Mouse (Mus musculus): ENCODE results near the gene Zfp597.

The Zfp597 gene

DNA sequence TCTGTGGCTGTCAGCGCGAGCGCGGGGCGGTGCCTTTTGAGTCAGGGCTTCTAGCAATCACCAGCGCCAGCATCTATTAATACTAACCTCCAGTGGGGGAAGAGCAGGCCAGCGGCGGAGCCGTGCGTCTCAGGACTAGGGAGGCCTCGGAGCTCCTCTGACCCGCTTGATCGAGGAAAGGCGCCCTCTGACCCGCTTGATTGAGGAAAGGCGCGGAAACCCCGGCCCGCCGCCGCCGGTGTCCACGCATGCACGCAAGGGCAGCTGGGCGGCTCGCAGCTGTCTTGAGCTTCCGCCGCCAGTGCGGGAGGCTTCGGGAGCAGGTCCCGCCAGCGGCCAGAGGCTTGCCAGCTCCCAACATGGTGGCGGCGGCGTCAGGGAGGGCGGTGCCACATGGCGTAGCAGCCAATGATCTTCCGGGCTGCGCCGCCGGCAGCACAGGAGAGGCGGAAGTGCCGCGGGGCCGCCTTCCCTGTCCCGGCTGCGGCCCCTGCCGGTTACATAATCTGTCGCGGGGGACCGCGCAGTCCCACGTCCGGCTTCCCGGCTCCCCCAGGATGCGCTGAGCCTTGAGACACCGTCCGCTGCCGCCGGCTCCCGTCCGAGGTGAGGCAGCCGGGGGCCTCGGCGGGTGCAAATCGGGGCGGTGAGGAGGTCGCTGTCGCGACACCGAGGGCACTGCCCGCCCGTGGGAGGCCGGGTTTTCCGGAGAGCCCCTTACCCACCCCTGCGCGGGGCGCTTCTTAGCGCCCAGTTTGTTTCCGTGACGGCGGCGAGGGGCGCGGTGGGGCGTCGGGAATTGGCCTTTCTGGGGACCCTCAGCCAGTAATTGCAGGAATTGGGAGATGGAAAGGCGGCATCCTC lies at the start of gene Zfp597, which contains the start of gene Gm20695:
Zfp597 (minus strand) TSS at position 361 of the 864 bp plus-strand sequence.
Gm20695 (plus strand) TSS at position 448 of the 864 bp plus-strand sequence.
- DNase-seq (ENCODE audit: low spot score), result peak; percentile 95

GRCm38 (mm10) chr16:3934091-3934490 lies 49.7 kb upstream of the Zfp597 start:
- DNase-seq (ENCODE audit: low spot score), result no peak

DNA sequence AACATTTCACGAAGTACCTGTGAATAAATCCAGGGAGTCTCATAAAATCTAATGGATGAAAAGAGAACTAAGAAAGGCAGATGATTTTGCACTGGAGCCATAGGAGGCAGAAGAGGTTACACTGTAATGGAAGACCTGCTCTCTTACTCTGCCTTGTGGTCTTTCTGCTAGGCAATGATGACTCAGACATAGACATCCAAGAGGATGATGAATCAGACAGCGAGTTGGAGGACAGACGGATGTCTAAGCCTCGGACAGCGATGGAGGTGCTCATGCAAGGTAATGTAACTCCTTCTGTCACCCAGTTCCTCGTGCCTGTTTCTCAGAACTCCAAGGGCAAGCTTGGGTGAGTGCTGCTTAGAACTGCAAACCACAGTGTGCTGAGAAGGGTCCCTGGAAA lies 49.2 kb upstream of the Zfp597 start:
- DNase-seq (ENCODE audit: low spot score), result no peak

- no peak for DNase-seq (ENCODE audit: low spot score)
These were observed 44.8 kb upstream of the Zfp597 start for GRCm38 (mm10) chr16:3929151-3929550.

- no peak for DNase-seq (ENCODE audit: low spot score)
These were observed 44.2 kb upstream of the Zfp597 start for GRCm38 (mm10) chr16:3928582-3928981.

- DNase-seq (ENCODE audit: low spot score), result no peak
These were observed 39.6 kb upstream of the Zfp597 start for GRCm38 (mm10) chr16:3923966-3924365.

DNA sequence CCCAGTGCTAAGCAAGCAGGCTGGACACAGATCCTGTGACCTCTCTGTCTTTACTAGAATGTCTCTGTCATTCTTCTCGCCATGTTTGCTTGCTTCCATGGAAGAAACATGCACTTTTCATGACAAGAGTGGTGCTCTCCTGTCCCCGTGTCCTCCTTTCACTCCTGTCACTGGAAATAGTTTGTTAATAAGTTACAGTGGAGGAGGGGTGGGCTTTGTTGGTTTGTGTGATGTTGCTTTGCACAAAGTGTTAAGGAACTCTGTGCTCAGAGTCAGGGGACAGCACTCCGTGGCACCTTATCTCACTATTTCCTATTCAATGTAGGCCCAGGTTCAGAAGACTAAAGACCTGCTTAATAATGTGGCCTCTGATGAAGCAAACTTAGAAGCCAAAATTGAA lies 39.2 kb upstream of the Zfp597 start:
- no peak for DNase-seq (ENCODE audit: low spot score)

DNA sequence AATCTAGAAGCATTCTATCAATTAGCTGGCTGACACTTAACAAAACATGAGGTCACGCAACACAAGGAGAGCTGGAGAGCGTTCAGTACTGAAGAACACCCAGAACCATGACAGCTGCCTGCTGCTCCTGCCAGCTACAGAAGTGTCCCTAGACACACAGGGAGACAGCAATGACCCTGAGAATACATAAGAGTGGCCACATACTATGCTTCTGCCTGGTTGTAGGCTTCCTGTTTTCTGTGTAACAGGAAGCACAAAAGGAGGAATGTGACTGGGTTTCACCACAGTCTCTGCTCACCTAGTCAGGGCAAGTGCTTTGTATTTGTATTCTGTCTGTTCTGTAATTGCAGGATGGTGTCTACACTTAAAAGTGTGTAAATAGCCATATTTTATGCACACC lies 36.4 kb upstream of the Zfp597 start:
- DNase-seq (ENCODE audit: low spot score), result no peak

DNA sequence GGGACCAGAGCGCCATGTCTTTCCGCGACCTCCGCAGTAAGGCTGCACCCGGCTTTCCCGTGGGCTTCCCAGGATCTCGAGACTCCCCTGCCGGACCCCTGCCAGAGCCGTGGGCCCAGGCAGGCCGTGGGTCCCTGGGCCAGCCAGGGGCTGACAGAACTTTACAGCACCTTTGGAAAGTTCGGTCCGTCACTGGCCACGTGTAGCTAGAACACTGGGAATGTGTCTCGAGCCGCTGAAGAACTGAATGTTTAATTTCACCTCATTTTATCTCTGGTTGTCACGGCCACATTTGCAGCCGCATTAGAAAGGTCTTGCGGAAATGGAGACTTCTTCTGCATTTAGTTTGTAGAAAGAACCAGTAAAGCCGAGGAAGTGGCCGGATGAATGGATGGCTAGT lies 24.8 kb upstream of the Zfp597 start:
- no peak for DNase-seq (ENCODE audit: low spot score)

GRCm38 (mm10) chr16:3908537-3909111 lies 24.3 kb upstream of the Zfp597 start, which contains the start of the genes 1700037C18Rik and Cluap1:
Gene 1700037C18Rik (minus strand): TSS chr16:3908689.
Gene Cluap1 (plus strand): TSS chr16:3908801.
- DNase-seq (ENCODE audit: low spot score), result peak; percentile 96

DNA sequence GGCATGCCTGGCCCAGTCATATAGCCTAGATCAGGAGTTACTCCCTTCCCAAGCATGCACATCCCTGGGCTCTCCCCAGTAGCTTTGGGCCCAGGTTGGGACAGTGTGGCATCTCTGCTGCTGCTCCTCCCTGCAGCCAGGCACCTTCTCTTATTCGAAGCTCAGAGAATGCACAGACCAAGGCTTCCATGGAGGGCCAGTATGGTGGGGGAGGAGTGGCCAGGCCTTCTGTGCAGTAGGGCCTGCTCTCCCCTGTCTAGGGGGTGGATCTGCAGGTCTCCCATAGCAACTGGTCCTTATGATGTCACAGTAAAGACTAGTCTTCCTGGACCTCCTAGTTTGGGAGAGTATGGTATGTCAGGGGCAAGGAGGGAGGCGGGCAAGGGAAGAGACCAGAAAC lies 23.1 kb upstream of the Zfp597 start:
- no peak for DNase-seq (ENCODE audit: low spot score)

- DNase-seq (ENCODE audit: low spot score), result no peak
These were observed 12.2 kb upstream of the Zfp597 start for GRCm38 (mm10) chr16:3896553-3896952.

DNA sequence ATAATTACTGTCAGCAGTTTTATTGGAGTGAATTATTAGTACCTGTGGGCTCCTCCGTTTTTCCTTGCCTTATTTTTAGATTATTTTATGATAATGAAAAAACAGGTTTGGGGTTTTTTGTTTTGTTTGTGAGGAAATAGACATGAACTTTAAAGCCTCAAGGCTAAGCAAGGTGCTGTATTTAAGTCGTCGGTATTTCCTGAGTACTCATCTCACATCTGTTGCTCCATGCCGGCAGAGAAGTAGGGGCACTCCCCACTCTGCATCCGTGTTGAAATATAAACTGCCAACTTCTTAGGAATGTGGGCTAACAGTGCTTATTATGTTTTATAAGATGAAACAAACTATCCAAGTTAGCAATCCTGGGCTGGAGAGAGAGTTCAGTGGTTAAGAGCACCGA lies 11.7 kb upstream of the Zfp597 start:
- no peak for DNase-seq (ENCODE audit: low spot score)

GRCm38 (mm10) chr16:3895173-3895792 lies 10.9 kb upstream of the Zfp597 start:
- no peak for DNase-seq (ENCODE audit: low spot score)

- DNase-seq (ENCODE audit: low spot score), result peak; percentile 79
These were observed 9.4 kb upstream of the Zfp597 start for GRCm38 (mm10) chr16:3893739-3894138.

DNA sequence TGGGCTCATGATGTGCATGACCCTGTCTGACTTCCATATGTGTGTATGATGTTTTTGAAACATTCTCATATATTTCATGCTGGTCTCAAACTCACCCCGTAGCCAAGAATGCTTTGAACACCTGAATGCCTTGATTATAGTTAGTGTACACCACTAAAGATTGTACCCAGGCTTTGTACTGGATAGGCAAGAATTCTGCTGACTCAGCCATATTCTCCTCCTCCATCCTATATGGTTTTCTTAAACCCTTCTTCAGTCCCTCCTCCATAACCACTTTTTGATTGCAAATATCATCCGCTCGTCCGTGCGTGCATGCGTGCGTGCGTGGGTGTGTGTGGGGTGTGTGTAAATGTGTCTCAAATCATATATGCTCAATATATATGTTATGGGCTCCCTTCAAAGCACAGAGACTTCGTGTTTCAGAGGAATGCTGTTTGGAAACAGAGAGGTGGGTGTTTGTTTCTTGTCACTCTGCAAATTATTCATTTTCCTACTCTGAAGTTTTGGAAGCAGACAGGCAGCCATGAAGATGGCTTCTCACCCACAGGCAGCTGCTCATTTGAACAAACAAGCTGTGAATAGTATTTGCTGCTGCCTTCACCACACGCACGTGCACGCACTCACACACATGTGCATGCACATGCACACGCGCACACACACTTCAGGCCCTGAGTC lies 7.4 kb upstream of the Zfp597 start:
- DNase-seq (ENCODE audit: low spot score), result no peak

DNA sequence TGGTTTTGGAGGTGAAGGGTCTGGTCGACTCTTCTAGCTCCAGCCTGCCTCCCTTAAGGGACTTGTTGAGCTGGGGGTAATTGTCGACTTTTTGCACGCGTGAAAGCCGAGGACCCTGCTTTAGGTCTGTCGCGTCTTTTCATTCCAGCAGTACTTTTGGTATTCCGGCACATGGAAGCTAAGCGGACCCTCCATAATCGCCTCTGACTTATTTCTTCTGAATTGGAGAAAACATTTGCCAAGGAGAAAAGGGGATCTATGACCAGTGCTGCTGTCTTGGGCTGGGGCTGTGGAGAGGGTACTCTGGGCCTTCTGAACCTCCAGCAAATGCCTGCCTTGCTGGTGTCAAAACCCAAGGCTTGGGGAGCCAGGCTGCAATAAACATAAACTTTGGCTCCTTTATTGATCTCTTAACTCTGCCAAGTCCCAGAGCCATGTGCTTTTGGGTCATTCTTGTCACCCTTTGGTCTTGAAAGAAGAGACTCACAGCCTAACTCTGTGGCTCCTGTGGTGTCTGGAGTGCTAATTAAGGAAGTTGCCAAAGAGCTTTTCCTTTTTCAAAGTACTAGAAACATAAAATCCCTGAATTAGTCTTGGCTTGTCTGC lies 807 bp upstream of the Zfp597 start:
- DNase-seq (ENCODE audit: low spot score), result peak; percentile 19

GRCm38 (mm10) chr16:3876346-3876745 lies 8.0 kb downstream of the Zfp597 start:
- no peak for DNase-seq (ENCODE audit: low spot score)

DNA sequence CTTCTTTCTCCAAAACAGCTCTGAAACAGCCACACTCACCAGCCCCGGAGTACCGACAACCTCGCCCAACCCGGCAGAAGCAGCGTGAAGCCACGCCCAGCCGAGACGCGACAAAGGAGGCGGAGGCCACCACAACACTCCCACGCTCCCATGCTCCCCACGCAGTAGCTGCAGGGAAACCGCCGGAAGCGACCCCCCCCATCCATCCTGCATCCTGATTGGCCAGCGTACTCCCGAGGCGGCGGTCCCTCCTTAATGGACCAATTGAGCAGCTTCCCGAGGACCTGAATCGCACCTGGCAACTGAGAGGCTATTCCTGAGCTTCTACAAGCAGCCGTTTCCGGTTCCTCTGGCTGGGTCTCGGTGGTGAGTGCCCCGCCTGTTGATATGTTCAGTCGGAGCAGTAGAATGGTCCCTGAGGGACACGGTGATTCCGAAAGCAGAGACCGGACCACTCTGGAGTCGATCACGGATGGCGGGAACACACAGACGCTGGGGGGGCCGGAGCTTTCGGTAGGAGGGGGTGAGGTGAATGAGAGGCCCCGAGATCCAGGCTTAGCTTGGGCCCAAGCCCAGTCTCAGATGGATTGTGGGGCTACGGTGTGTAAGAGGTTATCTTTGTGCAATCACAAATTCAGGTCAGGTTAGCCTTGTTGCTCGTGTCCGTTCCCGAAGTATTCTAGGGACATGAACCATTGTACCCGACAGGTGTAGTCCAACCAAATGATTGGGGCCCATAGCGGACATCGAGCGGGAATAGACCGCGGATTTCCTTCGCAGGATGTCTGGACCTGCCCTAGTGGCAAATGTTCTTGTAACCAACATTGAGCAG lies 11.9 kb downstream of the Zfp597 start, which contains the start of gene Naa60:
Naa60 (plus strand) TSS at position 160 of the 832 bp plus-strand sequence.
- DNase-seq (ENCODE audit: low spot score), result peak; percentile 87

- no peak for DNase-seq (ENCODE audit: low spot score)
These were observed 12.5 kb downstream of the Zfp597 start for GRCm38 (mm10) chr16:3871815-3872214.

DNA sequence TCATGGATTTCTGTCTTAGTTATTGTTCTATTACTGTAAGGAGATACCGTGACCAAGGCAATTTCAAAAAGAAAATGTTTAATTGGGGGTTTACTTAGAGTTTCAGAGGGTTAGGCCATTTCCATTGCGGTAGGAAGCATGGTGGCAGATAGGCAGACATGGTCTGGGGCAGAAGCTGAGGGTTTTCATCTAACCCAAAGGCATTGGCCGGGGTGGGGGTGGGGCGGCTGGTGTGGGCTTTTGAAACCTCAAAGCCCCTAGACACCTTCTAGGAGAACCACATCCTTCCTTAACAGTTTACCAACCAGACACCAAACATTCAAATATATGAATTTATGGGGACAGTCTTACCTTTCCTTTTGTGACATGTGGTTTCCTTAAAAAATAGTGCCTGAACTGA lies 25.1 kb downstream of the Zfp597 start:
- DNase-seq (ENCODE audit: low spot score), result no peak

Measured in MN1 (cell line).